Mouse (Mus musculus) forebrain, embryonic 10.5 days (tissue): ENCODE results near the gene Cald1. TPM values are rescaled to one million over a fixed set of nuclear protein-coding genes. Genes with fewer than 3 reads are reported as not detected.

Experiments
- DNase-seq: peaks from one replicate; pipeline ENCODE4 v3.0.0-alpha.2; 2017; ENCODE audit warnings: low spot score; ENCODE audit errors: extremely low spot score
- H3K27ac ChIP-seq: fragments of 300-500 bp; sonication (generic); 2 replicates; pipeline ENCODE4 v1.5.1; 2016; ENCODE audit warnings: mild to moderate bottlenecking
- H3K27me3 ChIP-seq: fragments of 300-500 bp; sonication (generic); 2 replicates; pipeline ENCODE4 v1.6.1; 2016; ENCODE audit warnings: mild to moderate bottlenecking; ENCODE audit not compliant: poor library complexity, severe bottlenecking
- H3K36me3 ChIP-seq: fragments of 300-500 bp; sonication (generic); replicated peaks from 2 replicates; pipeline ENCODE4 v1.6.1; 2016; ENCODE audit warnings: mild to moderate bottlenecking, moderate library complexity
- H3K4me1 ChIP-seq: fragments of 300-500 bp; sonication (generic); 2 replicates; pipeline ENCODE4 v1.6.1; 2016
- H3K4me3 ChIP-seq: fragments of 300-500 bp; sonication (generic); 2 replicates; pipeline ENCODE4 v1.5.1; 2016; ENCODE audit warnings: mild to moderate bottlenecking, moderate library complexity
- H3K9me3 ChIP-seq: fragments of 300-500 bp; sonication (generic); 2 replicates; pipeline ENCODE4 v1.6.1; 2016; ENCODE audit warnings: mild to moderate bottlenecking, moderate library complexity
- WGBS: fragments of 180-500 bp; shearing (Covaris S2); methylation state at CpG from one replicate; pipeline ENCODE4 v1.1.7; 2016; 5-methylcytosine and 5-hydroxymethylcytosine counted together
- polyA plus RNA-seq: library from polyadenylated mRNA; unstranded; fragments of >200 nt; fragmentation: Nextera tagmentation; extraction: Ambion mirVana; gene quantifications from 2 replicates; pipeline ENCODE4 v1.2.1, GENCODE M21; 2016

Cald1 gene
- polyA plus RNA-seq, 1 experiment from 2014 or later = 135 TPM

- WGBS = 82% methylated on average over 9 of the region's 9 CpGs
- no peaks in the 10 kb centered on the region for H3K36me3 ChIP-seq
- no peak overlapping the region for H3K4me3 ChIP-seq
- no peak overlapping the region for H3K27ac ChIP-seq
- DNase-seq = no peak
- H3K4me1 ChIP-seq = peaks cover 40% of the 10 kb centered on the region
- H3K9me3 ChIP-seq = no peaks in the 10 kb centered on the region
- no peaks in the 10 kb centered on the region for H3K27me3 ChIP-seq
These were observed 133.2 kb downstream of the Cald1 start for GRCm38 (mm10) chr6:34731529-34731928.

GRCm38 (mm10) chr6:34734940-34735695 is 136.8 kb downstream of the Cald1 start:
- Histone ChIP-seq H3K36me3 (no peaks in the 10 kb centered on the region), H3K4me3 (no peak overlapping the region), H3K9me3 (no peaks in the 10 kb centered on the region), H3K27ac (no peak overlapping the region), H3K27me3 (no peaks in the 10 kb centered on the region), H3K4me1 (peaks cover 18% of the 10 kb centered on the region)
- DNase-seq = no peak
- 88% methylated on average over 13 of the region's 13 CpGs for WGBS

DNA sequence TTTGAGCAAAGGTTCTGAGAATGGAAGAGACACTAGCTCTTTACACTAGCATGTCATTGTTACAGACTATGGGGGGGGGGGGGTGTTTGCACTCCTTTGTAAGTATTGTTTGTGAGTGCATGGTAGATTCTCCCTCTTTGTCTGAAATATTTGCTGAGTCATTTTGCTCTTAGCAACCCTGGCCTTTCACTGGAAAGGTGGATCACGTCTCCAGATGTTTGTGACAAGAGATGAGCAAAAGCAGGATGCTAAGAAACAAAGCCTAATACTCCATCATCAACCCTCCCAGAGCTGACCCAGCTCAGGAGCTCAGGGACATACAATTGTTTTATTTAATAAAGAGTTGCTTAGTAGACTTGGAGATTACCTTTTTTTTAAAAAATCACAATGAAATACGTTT is 138.6 kb downstream of the Cald1 start:
- Histone ChIP-seq H3K9me3 (no peaks in the 10 kb centered on the region), H3K36me3 (peaks cover 5% of the 10 kb centered on the region)
- 72% methylated on average over 2 of the region's 2 CpGs for WGBS

GRCm38 (mm10) chr6:34743946-34744345 is 145.6 kb downstream of the Cald1 start:
- no peaks in the 10 kb centered on the region for H3K27me3 ChIP-seq
- WGBS = 92% methylated on average over 4 of the region's 4 CpGs
- no peak for DNase-seq
- peaks cover 41% of the 10 kb centered on the region for H3K36me3 ChIP-seq
- H3K9me3 ChIP-seq = no peaks in the 10 kb centered on the region
- no peak overlapping the region for H3K27ac ChIP-seq
- 0 out of 2 replicates have a peak, but pooled peaks cover 4% of the 10 kb centered on the region for H3K4me1 ChIP-seq
- H3K4me3 ChIP-seq = no peak overlapping the region

More for the DNA sequence above, 138.6 kb downstream of the Cald1 start:
- Histone ChIP-seq H3K27ac (no peak overlapping the region), H3K27me3 (no peaks in the 10 kb centered on the region), H3K4me3 (no peak overlapping the region), H3K4me1 (0 out of 2 replicates have a peak, but pooled peaks cover 3% of the 10 kb centered on the region)
- DNase-seq = no peak

- H3K27ac ChIP-seq = no peak overlapping the region
- DNase-seq = no peak
- no peaks in the 10 kb centered on the region for H3K27me3 ChIP-seq
- 79% methylated on average over 6 of the region's 6 CpGs for WGBS
- peaks cover 28% of the 10 kb centered on the region for H3K36me3 ChIP-seq
- H3K4me3 ChIP-seq = no peak overlapping the region
- H3K4me1 ChIP-seq = peaks cover 11% of the 10 kb centered on the region; the same call in 1 of the 2 replicates
- H3K9me3 ChIP-seq = no peaks in the 10 kb centered on the region
These were observed 149.5 kb downstream of the Cald1 start for GRCm38 (mm10) chr6:34747846-34748245.

DNA sequence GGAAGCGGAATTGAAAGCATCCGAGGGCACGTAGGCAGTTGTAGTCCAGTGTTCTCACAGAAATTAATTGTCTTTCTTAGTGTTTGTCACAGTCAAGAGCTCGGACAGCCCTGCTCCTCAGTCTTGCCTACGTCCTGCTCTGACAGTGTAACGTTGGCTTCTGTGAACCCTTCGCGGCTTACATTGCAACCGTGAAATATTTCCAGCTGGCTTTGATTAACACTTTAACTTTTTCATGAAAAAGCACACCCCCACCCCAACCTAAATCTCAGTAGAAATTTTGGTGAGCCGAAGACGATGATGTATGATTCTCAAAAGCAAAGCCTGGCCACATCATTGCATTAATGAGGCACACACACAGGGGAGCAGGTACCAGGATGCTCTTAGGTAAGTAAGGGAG is 150.3 kb downstream of the Cald1 start:
- Histone ChIP-seq H3K27me3 (no peaks in the 10 kb centered on the region), H3K36me3 (peaks cover 25% of the 10 kb centered on the region), H3K27ac (no peak overlapping the region), H3K9me3 (no peaks in the 10 kb centered on the region), H3K4me1 (peaks cover 11% of the 10 kb centered on the region; the same call in 1 of the 2 replicates), H3K4me3 (no peak overlapping the region)
- 85% methylated on average over 11 of the region's 11 CpGs for WGBS
- no peak for DNase-seq

DNA sequence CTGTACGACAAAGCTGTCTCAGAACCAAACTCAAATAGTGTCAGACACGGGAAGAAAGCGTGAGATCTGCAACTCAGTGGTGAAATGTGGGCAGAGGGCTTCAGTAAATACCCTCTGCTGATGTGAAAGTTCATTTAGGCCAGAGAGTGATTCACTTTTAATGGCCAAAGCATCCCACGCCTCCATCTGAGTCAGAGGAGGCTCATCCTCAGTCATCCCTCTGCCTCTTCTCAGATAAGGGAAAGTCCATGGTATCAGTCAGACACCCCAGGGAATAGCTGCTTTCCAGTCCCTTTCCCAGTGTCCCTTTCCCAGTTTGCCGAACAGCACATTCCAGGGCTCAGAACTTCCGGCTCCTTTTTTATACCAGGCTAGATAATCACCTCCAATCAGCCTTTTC is 151.2 kb downstream of the Cald1 start:
- Histone ChIP-seq H3K27me3 (no peaks in the 10 kb centered on the region), H3K36me3 (peaks cover 25% of the 10 kb centered on the region), H3K27ac (no peak overlapping the region), H3K4me3 (no peak overlapping the region), H3K4me1 (peaks cover 11% of the 10 kb centered on the region; the same call in 1 of the 2 replicates), H3K9me3 (no peaks in the 10 kb centered on the region)
- 87% methylated on average over 6 of the region's 6 CpGs for WGBS
- DNase-seq = no peak

DNA sequence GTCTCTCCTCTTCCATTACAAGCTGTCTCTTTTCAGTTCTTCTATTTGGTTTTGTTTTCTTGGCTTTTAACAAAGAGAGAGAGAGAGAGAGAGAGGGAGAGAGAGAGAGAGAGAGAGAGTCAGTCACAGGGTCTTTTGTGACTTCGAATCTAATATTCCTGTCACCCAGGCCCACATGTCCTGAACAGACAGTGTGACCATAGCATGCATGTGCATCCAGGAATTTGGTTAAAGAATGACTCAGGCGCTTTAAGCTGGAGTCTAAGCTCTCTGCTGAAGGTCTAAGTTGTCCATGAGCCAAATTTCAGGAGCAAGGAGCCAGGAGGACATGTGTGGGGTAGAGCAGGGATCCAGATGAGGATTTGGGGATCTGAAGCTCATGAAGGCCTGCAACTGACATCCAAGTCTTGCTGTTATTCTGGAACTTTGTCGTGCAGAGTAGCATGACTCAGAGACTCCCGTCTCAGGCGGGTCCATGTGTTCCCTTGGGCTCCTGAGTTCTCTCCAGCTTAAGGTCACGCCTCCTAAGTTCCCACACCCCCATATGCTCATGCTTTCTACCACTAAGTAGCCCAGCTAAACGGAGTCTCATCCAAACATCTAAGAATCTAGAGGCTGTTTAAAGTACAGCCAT is 152.3 kb downstream of the Cald1 start:
- WGBS = 84% methylated on average over 7 of the region's 7 CpGs
- H3K36me3 ChIP-seq = peaks cover 28% of the 10 kb centered on the region
- no peak overlapping the region for H3K27ac ChIP-seq
- H3K27me3 ChIP-seq = no peaks in the 10 kb centered on the region
- H3K4me1 ChIP-seq = peaks cover 11% of the 10 kb centered on the region; the same call in 1 of the 2 replicates
- no peaks in the 10 kb centered on the region for H3K9me3 ChIP-seq
- DNase-seq = no peak
- H3K4me3 ChIP-seq = no peak overlapping the region

- no peak overlapping the region for H3K27ac ChIP-seq
These were observed 153.3 kb downstream of the Cald1 start for GRCm38 (mm10) chr6:34751625-34752024.

DNA sequence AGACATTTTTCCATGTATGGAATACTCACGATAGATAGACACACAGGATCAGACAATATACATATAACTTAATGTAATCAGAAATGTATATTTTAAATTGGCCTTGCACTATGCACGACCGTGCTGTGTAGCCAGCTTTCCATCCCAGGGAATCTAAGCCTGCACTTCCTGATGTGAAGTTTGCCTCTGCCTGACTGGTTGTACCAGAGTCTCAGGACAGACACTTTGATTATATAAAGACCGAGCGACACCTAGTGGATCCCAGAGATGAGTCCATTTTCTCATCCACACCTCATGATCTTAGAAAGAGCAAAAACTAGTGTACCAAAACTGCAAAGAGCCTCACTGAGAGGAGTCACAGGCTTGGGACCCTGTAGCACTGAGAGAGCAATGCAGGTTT is 156.1 kb downstream of the Cald1 start:
- DNase-seq = peak; percentile 45
- H3K27ac ChIP-seq = no peak overlapping the region
- H3K36me3 ChIP-seq = peaks cover 40% of the 10 kb centered on the region
- no peaks in the 10 kb centered on the region for H3K9me3 ChIP-seq
- H3K4me1 ChIP-seq = peaks cover 7% of the 10 kb centered on the region; the same call in 1 of the 2 replicates
- no peak overlapping the region for H3K4me3 ChIP-seq
- WGBS = 44% methylated on average over 5 of the region's 5 CpGs
- H3K27me3 ChIP-seq = no peaks in the 10 kb centered on the region

More at GRCm38 (mm10) chr6:34751625-34752024, 153.3 kb downstream of the Cald1 start:
- no peaks in the 10 kb centered on the region for H3K9me3 ChIP-seq
- H3K36me3 ChIP-seq = peaks cover 30% of the 10 kb centered on the region
- no peaks in the 10 kb centered on the region for H3K27me3 ChIP-seq
- DNase-seq = no peak
- H3K4me1 ChIP-seq = peaks cover 11% of the 10 kb centered on the region; the same call in 1 of the 2 replicates
- H3K4me3 ChIP-seq = no peak overlapping the region

DNA sequence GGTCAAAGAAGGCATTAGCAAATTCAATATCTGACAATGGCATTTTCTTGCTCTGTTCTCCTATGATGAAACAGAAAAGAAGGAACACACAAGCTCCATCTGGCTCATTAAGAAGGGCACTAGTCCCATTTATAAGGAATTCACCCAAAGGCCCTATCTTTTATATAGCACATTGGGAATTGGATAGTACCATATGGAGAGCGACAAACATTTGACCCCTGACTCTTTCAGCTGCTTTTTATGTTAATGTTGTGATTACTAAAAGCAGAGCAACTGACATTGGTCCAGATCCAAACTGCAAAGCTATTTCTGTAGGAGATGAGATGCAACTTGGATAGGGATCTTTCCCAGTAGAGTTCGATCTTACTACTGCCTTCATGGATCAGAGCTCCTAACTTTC is 160.0 kb downstream of the Cald1 start:
- 93% methylated on average over 2 of the region's 2 CpGs for WGBS
- H3K27ac ChIP-seq = no peak overlapping the region
- no peaks in the 10 kb centered on the region for H3K27me3 ChIP-seq
- DNase-seq = no peak
- H3K4me3 ChIP-seq = no peak overlapping the region
- H3K4me1 ChIP-seq = no peaks in the 10 kb centered on the region
- H3K36me3 ChIP-seq = peaks cover 65% of the 10 kb centered on the region
- H3K9me3 ChIP-seq = no peaks in the 10 kb centered on the region

DNA sequence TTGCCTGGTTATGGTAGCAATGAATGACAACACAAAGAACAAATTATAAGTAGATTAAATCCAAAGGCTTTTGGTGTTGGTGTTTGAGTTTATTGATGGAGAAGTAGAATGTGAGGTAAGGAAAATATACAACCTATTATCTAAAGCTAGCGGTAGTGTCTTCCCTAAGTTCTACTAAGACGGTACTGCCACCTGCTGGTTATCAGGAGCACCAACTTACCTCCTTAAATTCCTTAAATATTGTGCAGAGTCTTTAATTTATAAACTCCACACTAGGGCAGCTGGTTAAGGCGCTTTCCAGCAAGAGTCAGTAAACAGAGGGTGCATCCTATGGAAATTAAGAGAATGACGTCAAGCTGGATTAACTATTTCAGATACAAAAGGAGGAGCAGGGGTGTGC is 161.7 kb downstream of the Cald1 start:
- H3K4me3 ChIP-seq = no peak overlapping the region
- no peaks in the 10 kb centered on the region for H3K27me3 ChIP-seq
- no peaks in the 10 kb centered on the region for H3K4me1 ChIP-seq
- DNase-seq = no peak
- 48% methylated on average over 4 of the region's 4 CpGs for WGBS
- no peak overlapping the region for H3K27ac ChIP-seq
- peaks cover 82% of the 10 kb centered on the region for H3K36me3 ChIP-seq
- no peaks in the 10 kb centered on the region for H3K9me3 ChIP-seq

DNA sequence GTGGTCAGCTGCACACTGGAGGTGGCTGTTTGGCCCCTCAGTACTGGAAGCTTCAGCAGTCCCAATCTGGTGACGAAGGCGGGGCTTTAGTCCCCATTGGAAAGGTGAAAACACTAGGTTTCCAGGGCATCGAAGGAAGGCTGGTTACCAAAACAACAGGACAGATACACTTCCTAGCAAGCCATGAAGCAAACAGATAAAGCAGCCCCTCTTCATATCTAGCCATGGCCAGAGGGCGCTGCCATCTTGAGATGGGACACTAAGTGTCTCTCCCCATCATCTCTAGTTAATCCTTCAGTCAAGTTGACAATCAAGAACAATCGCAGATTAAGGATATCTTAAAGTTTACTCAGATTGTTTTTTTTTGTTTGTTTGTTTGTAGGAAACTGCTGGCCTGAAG is 167.4 kb downstream of the Cald1 start:
- no peak for DNase-seq
- H3K4me3 ChIP-seq = no peak overlapping the region
- WGBS = 91% methylated on average over 5 of the region's 5 CpGs

More for the DNA sequence above, 167.4 kb downstream of the Cald1 start:
- H3K9me3 ChIP-seq = no peaks in the 10 kb centered on the region
- H3K27ac ChIP-seq = no peak overlapping the region
- H3K36me3 ChIP-seq = peaks cover 69% of the 10 kb centered on the region
- no peaks in the 10 kb centered on the region for H3K27me3 ChIP-seq
- H3K4me1 ChIP-seq = no peaks in the 10 kb centered on the region
